In the genomic region with DNA sequence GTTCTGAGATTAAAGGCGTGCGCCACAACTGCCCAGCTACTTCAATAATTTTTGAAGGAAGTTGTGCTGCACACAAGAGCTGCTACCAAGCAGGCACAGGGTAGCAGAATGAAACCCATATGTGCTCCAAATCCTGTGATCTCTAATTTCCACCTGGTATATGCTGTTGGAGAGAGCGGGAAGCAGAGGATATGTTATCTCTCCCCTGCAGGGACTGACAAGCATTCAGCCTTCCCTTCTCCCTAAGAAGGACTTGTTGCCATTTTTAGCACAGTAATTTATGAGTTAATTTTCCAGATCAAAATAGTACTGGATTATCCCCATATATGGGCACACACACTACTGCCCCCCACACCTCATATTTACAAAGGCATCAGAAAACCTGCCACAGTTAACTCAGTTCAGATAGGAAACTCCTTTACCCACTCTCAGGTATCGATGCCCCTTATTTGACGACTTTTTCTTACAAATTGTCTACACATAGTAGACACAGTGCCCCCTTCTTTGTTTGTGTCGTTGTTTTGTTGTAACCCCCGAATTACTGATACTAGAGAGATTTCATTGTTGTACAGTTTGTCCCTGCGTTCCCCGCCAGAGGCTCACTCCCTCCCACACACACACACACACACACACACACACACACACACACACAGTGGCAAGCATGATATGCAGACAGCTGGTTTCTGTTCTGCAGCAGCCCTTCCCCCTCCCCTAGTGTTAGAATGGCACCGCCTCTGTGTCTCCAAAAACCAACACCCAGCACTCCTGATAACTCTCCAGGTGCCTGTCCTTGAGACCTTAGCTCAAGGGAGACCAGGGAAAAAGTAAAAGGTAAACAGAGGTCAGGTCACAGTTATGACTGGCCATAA, we compare ENCODE assay signal across 7 mouse cellular contexts. TPM values are rescaled to one million over a fixed set of nuclear protein-coding genes. Genes with fewer than 3 reads are reported as not detected.
DNase-seq lines count a peak whose midpoint lies in the region; ATAC-seq lines count a peak whose summit lies in the region.

No protein-coding gene starts in this region.

- peak; percentile 20 for DNase-seq in ovary, adult 18-20 months (ENCODE audit: low spot score)
- no peak for DNase-seq in ovary, postnatal 14 days (ENCODE audit: low spot score)
- DNase-seq in liver, result peak; percentile 85
- DNase-seq in splenic B cell, adult 2 months (ENCODE audit: low read depth, low spot score), result peak; percentile 66
- no peak for DNase-seq in cerebellum, postnatal 14 days

- peak; percentile 74 for ATAC-seq in erythroid progenitor cell, adult 5-6 weeks (replicated peaks; ENCODE audit: low FRiP score, poor library complexity, severe bottlenecking)
- no peak for ATAC-seq in activated CD4-positive, CD25-positive, alpha-beta regulatory T cell, adult 4 months

- no peaks in the 10 kb centered on the region for H3K27me3 ChIP-seq in splenic B cell, adult 2 months (ENCODE audit: control insufficient read depth, insufficient read depth, low read length, poor library complexity, severe bottlenecking)

- no peaks in the 10 kb centered on the region for H3K36me3 ChIP-seq in splenic B cell, adult 2 months (ENCODE audit: control insufficient read depth, insufficient read depth, low read length, poor library complexity, severe bottlenecking)

RNA-seq across cellular contexts. Expression of gene Tpt1, which starts 7.6 kb away (rescaled TPM):
- 3,144 and 3,174 TPM in 2 replicates for total RNA-seq in erythroid progenitor cell, adult 5-6 weeks (2015; ENCODE audit: low replicate concordance)
- 507 and 1,044 TPM in 2 replicates for total RNA-seq in erythroid progenitor cell, adult 5-6 weeks (2017; ENCODE audit: low replicate concordance)
- polyA plus RNA-seq in activated CD4-positive, CD25-positive, alpha-beta regulatory T cell, adult 4 months (2017; shearing (Covaris generic)), result 1,000 to 10,000 TPM; 1,760 to 1,971 TPM

RNA-seq across cellular contexts. Expression of gene Slc25a30, which starts 50.4 kb away (rescaled TPM):
- 15.1 and 18.0 TPM in 2 replicates for total RNA-seq in erythroid progenitor cell, adult 5-6 weeks (2015; ENCODE audit: low replicate concordance)
- 6.3 and 15.4 TPM in 2 replicates for total RNA-seq in erythroid progenitor cell, adult 5-6 weeks (2017; ENCODE audit: low replicate concordance)
- polyA plus RNA-seq in activated CD4-positive, CD25-positive, alpha-beta regulatory T cell, adult 4 months (2017; shearing (Covaris generic)), result 10 to 100 TPM; 19.4 to 22.7 TPM

Comparison
In these comparisons a context has a peak if more than half of its experiments do, and no peak if none do; other contexts are left out.
1. DNase-seq: peak in ovary, adult 18-20 months (single experiment), liver (single experiment) and splenic B cell, adult 2 months (single experiment); none in ovary, postnatal 14 days (single experiment) and cerebellum, postnatal 14 days (0 of 2).